Mouse (Mus musculus) urinary bladder, postnatal 4 days (tissue): ENCODE results near the gene Crcp.

Experiments used
- DNase-seq, 2 experiments: peaks; one replicate each; pipeline ENCODE4 v3.0.0; 2021 to 2022; ENCODE audit warnings: low spot score in 2 of 2

Gene Crcp

GRCm38 (mm10) chr5:130029142-130029897, at the start of gene Crcp, which contains the start of gene Asl:
TSS of gene Crcp (plus strand) at chr5:130029290.
TSS of gene Asl (minus strand) at chr5:130029247.
- DNase-seq: peak; percentile 74 to 82

GRCm38 (mm10) chr5:129980216-129980615, 48.9 kb upstream of the Crcp start:
- DNase-seq: no peak

- DNase-seq: no peak
Observed at GRCm38 (mm10) chr5:129989376-129989775, 39.7 kb upstream of the Crcp start.

GRCm38 (mm10) chr5:129991898-129992297, 37.2 kb upstream of the Crcp start:
- DNase-seq: no peak

GRCm38 (mm10) chr5:129993374-129993773, 35.7 kb upstream of the Crcp start:
- no peak for DNase-seq

GRCm38 (mm10) chr5:129994989-129995388, 34.1 kb upstream of the Crcp start:
- DNase-seq: no peak

- no peak for DNase-seq
Observed at GRCm38 (mm10) chr5:129997700-129998099, 31.4 kb upstream of the Crcp start.

- DNase-seq: no peak
Observed at GRCm38 (mm10) chr5:129999097-129999496, 30.0 kb upstream of the Crcp start.

GRCm38 (mm10) chr5:130000735-130001134, 28.4 kb upstream of the Crcp start:
- no peak for DNase-seq

GRCm38 (mm10) chr5:130001356-130001987, 27.6 kb upstream of the Crcp start:
- no peak for DNase-seq

- peak; percentile 83 to 85 for DNase-seq
Observed at GRCm38 (mm10) chr5:130002301-130003146, 26.6 kb upstream of the Crcp start, which contains the start of gene Gusb. TSS of gene Gusb (minus strand) at chr5:130003049.

- no peak for DNase-seq
Observed at GRCm38 (mm10) chr5:130003229-130003628, 25.9 kb upstream of the Crcp start.

GRCm38 (mm10) chr5:130007344-130007743, 21.7 kb upstream of the Crcp start:
- DNase-seq: no peak

- DNase-seq: no peak
Observed at GRCm38 (mm10) chr5:130008034-130008590, 21.0 kb upstream of the Crcp start.

GRCm38 (mm10) chr5:130009784-130010183, 19.3 kb upstream of the Crcp start:
- no peak for DNase-seq

GRCm38 (mm10) chr5:130010961-130011360, 18.1 kb upstream of the Crcp start:
- no peak for DNase-seq

- no peak for DNase-seq
Observed at GRCm38 (mm10) chr5:130015104-130015503, 14.0 kb upstream of the Crcp start.

GRCm38 (mm10) chr5:130019461-130019860, 9.6 kb upstream of the Crcp start:
- DNase-seq: no peak

- peak in 1 of 2 experiments; percentile 28 for DNase-seq
Observed at GRCm38 (mm10) chr5:130021361-130021966, 7.6 kb upstream of the Crcp start.

GRCm38 (mm10) chr5:130022366-130022765, 6.7 kb upstream of the Crcp start:
- DNase-seq: no peak

- DNase-seq: no peak
Observed at GRCm38 (mm10) chr5:130023067-130023766, 5.9 kb upstream of the Crcp start.
